Mouse (Mus musculus): ENCODE measurements around the gene Ghr.

The Ghr gene

GRCm38 (mm10) chr15:3455572-3455971, 127.7 kb downstream of the Ghr start:
- no peak for ATAC-seq (ENCODE audit: insufficient number of reproducible peaks, low FRiP score, low TSS enrichment)

- ATAC-seq (ENCODE audit: insufficient number of reproducible peaks, low FRiP score, low TSS enrichment): no peak
These were observed 131.1 kb downstream of the Ghr start for GRCm38 (mm10) chr15:3452080-3452752.

GRCm38 (mm10) chr15:3449564-3449963, 133.7 kb downstream of the Ghr start:
- no peak for ATAC-seq (ENCODE audit: insufficient number of reproducible peaks, low FRiP score, low TSS enrichment)

DNA sequence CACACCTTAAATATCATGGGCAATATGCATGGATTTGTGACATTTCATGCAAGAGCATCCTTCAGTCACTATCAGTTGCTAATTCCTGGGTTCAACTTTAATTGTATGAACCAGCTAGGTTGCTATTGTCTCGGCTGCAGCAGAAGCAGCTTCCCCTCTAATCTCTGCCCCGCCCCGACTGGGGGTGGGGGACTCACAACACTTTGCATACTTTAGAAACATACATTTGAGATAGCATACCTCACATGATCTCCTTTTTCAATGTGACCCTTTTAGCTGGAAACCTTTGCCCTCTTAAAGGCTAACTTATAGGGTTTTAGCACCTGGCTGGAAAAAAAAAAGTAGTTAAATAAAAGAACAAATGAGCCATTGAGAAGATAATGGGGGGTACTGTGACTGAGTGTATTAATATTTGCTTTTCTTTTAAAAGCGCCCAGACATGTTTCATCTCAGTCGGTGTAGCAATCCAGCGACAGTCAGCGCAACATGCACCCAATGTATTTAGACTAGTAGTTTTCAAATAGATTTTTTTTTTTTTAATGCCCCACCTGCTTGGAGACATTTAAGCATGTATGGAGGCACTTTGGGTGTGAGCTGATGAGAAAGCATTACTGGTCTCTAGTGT, 137.9 kb downstream of the Ghr start:
- no peak for ATAC-seq (ENCODE audit: insufficient number of reproducible peaks, low FRiP score, low TSS enrichment)

GRCm38 (mm10) chr15:3444448-3445020, 138.8 kb downstream of the Ghr start:
- ATAC-seq (ENCODE audit: insufficient number of reproducible peaks, low FRiP score, low TSS enrichment): no peak

- ATAC-seq (ENCODE audit: insufficient number of reproducible peaks, low FRiP score, low TSS enrichment): peak; percentile 15; the same call in 1 of the 2 replicates
These were observed 141.6 kb downstream of the Ghr start for GRCm38 (mm10) chr15:3441506-3442286.

GRCm38 (mm10) chr15:3437381-3437780, 145.9 kb downstream of the Ghr start:
- ATAC-seq (ENCODE audit: insufficient number of reproducible peaks, low FRiP score, low TSS enrichment): no peak

- no peak for ATAC-seq (ENCODE audit: insufficient number of reproducible peaks, low FRiP score, low TSS enrichment)
These were observed 147.7 kb downstream of the Ghr start for GRCm38 (mm10) chr15:3435637-3436036.

DNA sequence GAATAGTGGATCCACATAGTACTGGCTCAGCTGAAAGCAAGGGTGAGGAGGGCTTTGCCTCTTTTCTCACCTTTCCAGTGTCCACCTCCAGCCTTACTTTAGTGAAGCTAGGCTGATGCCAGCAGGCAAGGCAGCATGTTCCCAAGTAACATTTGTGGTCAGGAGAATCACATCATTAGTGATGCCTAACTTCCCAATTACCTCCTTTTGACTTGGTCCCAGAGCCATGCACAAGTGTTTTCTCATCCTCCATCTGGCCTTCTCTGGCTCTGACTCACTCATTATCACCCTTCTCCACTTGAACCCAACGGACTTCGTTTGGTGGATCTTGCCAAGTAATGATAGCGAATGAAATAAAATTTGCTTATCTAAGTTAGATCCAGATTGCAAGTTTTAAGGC, 148.8 kb downstream of the Ghr start:
- no peak for ATAC-seq (ENCODE audit: insufficient number of reproducible peaks, low FRiP score, low TSS enrichment)

DNA sequence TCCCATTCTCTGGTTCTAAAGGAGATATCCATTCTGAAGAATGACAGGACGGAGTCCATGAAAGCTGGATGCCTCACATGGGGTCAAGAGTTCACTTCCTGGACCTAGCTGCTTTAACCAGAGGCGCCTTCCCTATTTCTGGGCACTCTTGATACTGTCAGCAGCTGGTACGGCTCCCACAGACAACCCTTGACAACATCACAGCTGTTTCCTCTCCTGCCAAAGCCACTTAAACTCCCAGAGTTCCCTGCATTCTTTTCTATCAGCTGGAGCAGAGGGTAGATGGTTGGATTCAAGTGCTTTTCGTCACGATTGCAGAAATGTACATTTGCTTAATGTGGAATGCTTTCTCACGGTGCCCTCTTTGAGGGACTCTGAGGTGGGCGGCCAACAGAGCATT, 150.0 kb downstream of the Ghr start:
- no peak for ATAC-seq (ENCODE audit: insufficient number of reproducible peaks, low FRiP score, low TSS enrichment)

- no peak for ATAC-seq (ENCODE audit: insufficient number of reproducible peaks, low FRiP score, low TSS enrichment)
These were observed 150.5 kb downstream of the Ghr start for GRCm38 (mm10) chr15:3432823-3433222.

- ATAC-seq (ENCODE audit: insufficient number of reproducible peaks, low FRiP score, low TSS enrichment): no peak
These were observed 153.9 kb downstream of the Ghr start for GRCm38 (mm10) chr15:3429417-3429816.

DNA sequence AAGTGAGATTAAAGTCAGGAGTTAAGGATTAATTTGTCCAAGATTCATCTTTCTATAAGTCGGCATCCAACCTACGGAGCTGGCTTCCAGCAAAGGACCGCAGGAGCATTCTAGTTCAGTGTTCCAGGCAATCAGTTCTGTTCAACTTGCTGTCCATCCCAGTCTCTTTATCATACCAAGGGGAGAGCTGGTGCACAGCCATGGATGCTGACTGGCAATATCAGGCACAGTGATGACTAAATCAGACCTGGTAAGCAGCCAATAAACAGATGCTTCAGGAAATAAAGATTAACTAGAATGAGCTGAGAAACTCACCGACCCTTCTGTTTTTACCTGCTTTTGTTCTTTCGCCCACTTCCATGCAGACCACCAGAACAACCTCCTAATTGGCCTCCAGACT, 154.3 kb downstream of the Ghr start:
- no peak for ATAC-seq (ENCODE audit: insufficient number of reproducible peaks, low FRiP score, low TSS enrichment)

GRCm38 (mm10) chr15:3426401-3426800, 156.9 kb downstream of the Ghr start:
- no peak for ATAC-seq (ENCODE audit: insufficient number of reproducible peaks, low FRiP score, low TSS enrichment)

DNA sequence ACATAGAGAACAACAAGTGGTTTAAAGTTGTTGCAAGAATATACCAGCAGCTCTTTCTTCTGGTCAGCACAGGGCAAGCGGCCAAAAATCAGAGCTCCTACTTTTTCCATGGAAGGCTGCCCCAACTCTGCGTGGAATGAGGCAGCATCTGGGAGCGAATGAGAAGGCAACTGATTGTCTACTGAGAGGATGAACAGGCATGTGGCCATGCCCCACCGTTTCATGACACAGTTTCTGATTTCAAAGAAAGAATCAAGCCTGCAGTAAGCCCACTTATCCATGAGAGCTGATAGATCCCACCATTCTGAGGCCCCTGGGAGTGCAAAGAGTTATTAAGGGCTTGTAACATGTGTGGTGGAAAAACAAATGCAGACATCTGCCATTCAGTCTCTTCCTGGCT, 160.1 kb downstream of the Ghr start:
- ATAC-seq (ENCODE audit: insufficient number of reproducible peaks, low FRiP score, low TSS enrichment): no peak

- no peak for ATAC-seq (ENCODE audit: insufficient number of reproducible peaks, low FRiP score, low TSS enrichment)
These were observed 165.6 kb downstream of the Ghr start for GRCm38 (mm10) chr15:3417699-3418098.

DNA sequence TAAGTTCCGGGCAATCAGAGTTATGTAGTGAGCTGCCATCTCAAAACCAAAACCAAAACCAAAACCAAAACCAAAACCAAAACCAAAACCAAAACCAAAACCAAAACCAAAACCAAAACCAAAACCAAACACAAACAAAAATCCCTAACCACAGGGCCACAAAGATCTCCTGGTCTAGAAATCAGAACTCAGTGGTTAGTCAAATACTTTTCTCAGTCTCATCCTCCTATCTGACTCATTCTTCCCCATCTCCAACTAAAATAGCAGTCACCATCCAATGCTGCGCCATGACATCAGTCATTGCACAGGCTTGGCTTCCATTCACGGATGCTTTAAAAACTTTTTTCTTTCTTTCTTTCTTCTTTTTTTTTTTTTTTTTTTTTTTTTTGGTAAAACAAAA, 170.2 kb downstream of the Ghr start:
- no peak for ATAC-seq (ENCODE audit: insufficient number of reproducible peaks, low FRiP score, low TSS enrichment)

DNA sequence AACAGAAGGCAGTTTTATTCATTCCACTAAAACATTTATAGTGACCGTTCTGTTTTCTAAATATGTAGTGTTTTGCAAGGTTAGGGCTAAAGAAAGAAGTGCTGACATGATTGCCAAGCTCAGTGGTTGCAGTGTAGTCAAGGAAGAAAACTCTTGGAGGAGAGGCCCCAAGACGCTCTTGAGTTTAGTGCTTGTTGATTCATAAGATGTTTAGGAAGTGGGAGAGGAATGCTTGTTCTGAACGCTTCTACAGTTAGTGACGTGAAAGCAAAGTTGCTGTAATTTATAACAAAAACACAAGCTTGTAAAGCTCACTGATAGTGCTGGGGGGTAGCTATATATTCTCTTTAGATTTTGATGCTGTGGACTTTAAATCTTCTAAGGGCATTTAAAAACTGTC, 174.8 kb downstream of the Ghr start:
- ATAC-seq (ENCODE audit: insufficient number of reproducible peaks, low FRiP score, low TSS enrichment): no peak

GRCm38 (mm10) chr15:3399196-3399595, 184.1 kb downstream of the Ghr start:
- no peak for ATAC-seq (ENCODE audit: insufficient number of reproducible peaks, low FRiP score, low TSS enrichment)

GRCm38 (mm10) chr15:3397369-3398100, 185.8 kb downstream of the Ghr start:
- no peak for ATAC-seq (ENCODE audit: insufficient number of reproducible peaks, low FRiP score, low TSS enrichment)

GRCm38 (mm10) chr15:3396149-3396548, 187.1 kb downstream of the Ghr start:
- no peak for ATAC-seq (ENCODE audit: insufficient number of reproducible peaks, low FRiP score, low TSS enrichment)

Data from cerebellum, adult (tissue).